Mouse (Mus musculus) heart, embryonic 11.5 days (tissue): ENCODE data around the gene Ppm1b. TPM values are rescaled to one million over a fixed set of nuclear protein-coding genes. Genes with fewer than 3 reads are reported as not detected.

Source experiments
- ATAC-seq: fragments of 200-750 bp; cut with Nextera tagmentation; replicated peaks from 2 replicates; pipeline ENCODE4 v1.8.0; 2017; ENCODE audit warnings: moderate library complexity; ENCODE audit not compliant: insufficient number of reproducible peaks, low FRiP score, low TSS enrichment
- H3K27ac ChIP-seq: fragments of 300-500 bp; sonication (generic); 2 replicates; pipeline ENCODE4 v1.5.1; 2014; ENCODE audit warnings: mild to moderate bottlenecking, low read depth, low read length
- H3K27me3 ChIP-seq: fragments of 300-500 bp; sonication (generic); 2 replicates; pipeline ENCODE4 v1.6.1; 2014; ENCODE audit warnings: mild to moderate bottlenecking, low read length, mixed read lengths; ENCODE audit not compliant: control insufficient read depth, insufficient read depth
- H3K36me3 ChIP-seq: fragments of 300-500 bp; sonication (generic); 2 replicates; pipeline ENCODE4 v1.6.1; 2014; ENCODE audit warnings: mild to moderate bottlenecking, low read length, moderate library complexity, mixed read lengths; ENCODE audit not compliant: control insufficient read depth, insufficient read depth
- H3K4me1 ChIP-seq: fragments of 300-500 bp; sonication (generic); 2 replicates; pipeline ENCODE4 v1.6.1; 2014; ENCODE audit warnings: low read length; ENCODE audit not compliant: control insufficient read depth, insufficient read depth
- H3K4me2 ChIP-seq: fragments of 300-500 bp; sonication (generic); 2 replicates; pipeline ENCODE4 v1.6.1; 2014; ENCODE audit warnings: mild to moderate bottlenecking, moderate library complexity
- H3K4me3 ChIP-seq: fragments of 300-500 bp; sonication (generic); 2 replicates; pipeline ENCODE4 v1.5.1; 2014; ENCODE audit warnings: low read depth, low read length
- H3K9ac ChIP-seq: fragments of 300-500 bp; sonication (generic); 2 replicates; pipeline ENCODE4 v1.6.1; 2014; ENCODE audit warnings: mild to moderate bottlenecking, low read depth, low read length, moderate library complexity
- H3K9me3 ChIP-seq: fragments of 300-500 bp; sonication (generic); replicated peaks from 2 replicates; pipeline ENCODE4 v1.6.1; 2016; ENCODE audit warnings: low read length; ENCODE audit not compliant: control insufficient read depth
- WGBS: fragments of 180-500 bp; shearing (Covaris S2); extraction: QIAGEN DNeasy Blood & Tissue Kit; methylation state at CpG from one replicate; pipeline ENCODE4 v1.1.7; 2014; ENCODE audit not compliant: insufficient replicate concordance; 5-methylcytosine and 5-hydroxymethylcytosine counted together
- polyA plus RNA-seq: library from polyadenylated mRNA; unstranded; fragments of >200 nt; fragmentation: Nextera tagmentation; extraction: Ambion mirVana; gene quantifications from 2 replicates; pipeline ENCODE4 v1.2.1, GENCODE M21; 2014

Gene Ppm1b
- polyA plus RNA-seq, 1 experiment from 2014 or later = 58.9 TPM

DNA sequence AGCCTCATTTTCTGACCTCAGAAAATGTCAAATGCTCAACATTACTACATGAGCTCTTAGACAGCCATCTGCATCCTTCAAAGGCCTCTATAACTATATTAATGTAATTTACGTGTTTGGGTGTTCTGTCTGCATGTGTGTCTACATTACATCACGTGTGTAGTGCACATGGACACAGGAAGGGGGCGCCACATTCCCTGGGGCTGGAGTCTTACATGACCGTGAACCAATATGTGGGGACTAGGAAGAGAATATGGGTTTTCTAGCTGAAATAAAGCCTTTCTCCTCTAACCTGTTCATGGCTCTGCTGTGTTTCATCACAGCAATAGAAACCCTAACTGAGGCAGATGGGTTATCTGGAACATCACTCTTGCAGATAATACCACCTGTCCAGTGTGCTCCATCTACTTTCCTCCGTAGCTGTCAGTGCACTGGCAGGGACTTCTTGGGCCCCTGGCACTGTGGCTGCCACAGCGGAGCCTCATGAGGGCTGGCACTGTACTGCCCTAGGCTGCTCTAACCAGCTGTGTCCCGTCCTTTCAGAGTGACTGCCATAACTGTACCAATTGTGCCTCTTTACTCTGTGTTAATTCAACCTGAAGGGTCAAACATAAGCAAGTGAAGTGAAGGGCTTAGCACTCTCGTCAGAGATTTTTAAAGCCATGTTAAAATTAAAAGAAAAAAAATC is 114.7 kb downstream of the Ppm1b start:
- 92% methylated on average over 8 of the region's 8 CpGs for WGBS
- peaks cover 6% of the 10 kb centered on the region for H3K36me3 ChIP-seq
- ATAC-seq = no peak
- H3K9ac ChIP-seq = no peak overlapping the region
- H3K27me3 ChIP-seq = no peaks in the 10 kb centered on the region
- H3K4me2 ChIP-seq = no peak overlapping the region
- no peak overlapping the region for H3K4me3 ChIP-seq
- H3K27ac ChIP-seq = no peak overlapping the region
- H3K9me3 ChIP-seq = no peaks in the 10 kb centered on the region
- H3K4me1 ChIP-seq = peaks cover 6% of the 10 kb centered on the region; the same call in 1 of the 2 replicates

DNA sequence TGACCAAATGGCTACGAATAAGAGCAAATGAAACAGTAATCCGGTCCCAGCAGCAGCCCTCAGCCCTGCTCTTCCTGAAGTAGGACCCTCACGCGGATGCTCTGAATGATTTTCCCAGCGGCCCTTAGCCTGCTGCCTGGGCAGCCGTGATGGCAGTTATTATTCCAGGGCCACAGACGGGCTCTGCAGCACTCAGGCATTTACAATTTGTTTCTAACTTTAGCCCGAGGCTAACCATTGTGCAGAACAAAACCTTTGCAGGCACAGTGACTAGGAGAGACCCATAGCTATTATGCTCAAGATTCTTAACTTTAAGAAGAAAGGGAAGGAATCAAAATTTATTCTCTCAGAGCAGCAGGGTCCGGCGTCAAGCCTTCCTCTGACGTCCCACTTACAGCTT is 115.8 kb downstream of the Ppm1b start:
- peaks cover 6% of the 10 kb centered on the region; the same call in 1 of the 2 replicates for H3K4me1 ChIP-seq
- no peaks in the 10 kb centered on the region for H3K27me3 ChIP-seq
- H3K27ac ChIP-seq = no peak overlapping the region
- no peak for ATAC-seq
- H3K9me3 ChIP-seq = no peaks in the 10 kb centered on the region
- 66% methylated on average over 11 of the region's 11 CpGs for WGBS
- peaks cover 6% of the 10 kb centered on the region for H3K36me3 ChIP-seq
- H3K9ac ChIP-seq = no peak overlapping the region
- no peak overlapping the region for H3K4me3 ChIP-seq
- H3K4me2 ChIP-seq = no peak overlapping the region

GRCm38 (mm10) chr17:85073214-85073613 is 116.7 kb downstream of the Ppm1b start:
- H3K27ac ChIP-seq = no peak overlapping the region
- no peak overlapping the region for H3K9ac ChIP-seq
- no peaks in the 10 kb centered on the region for H3K27me3 ChIP-seq
- no peak overlapping the region for H3K4me3 ChIP-seq
- 64% methylated on average over 7 of the region's 7 CpGs for WGBS
- no peaks in the 10 kb centered on the region for H3K9me3 ChIP-seq
- H3K36me3 ChIP-seq = peaks cover 12% of the 10 kb centered on the region
- ATAC-seq = no peak
- H3K4me2 ChIP-seq = no peak overlapping the region
- peaks cover 6% of the 10 kb centered on the region; the same call in 1 of the 2 replicates for H3K4me1 ChIP-seq

Other genes starting within 250 kb of the Ppm1b start
- gene Lrpprc, start 166.0 kb upstream of the Ppm1b start, polyA plus RNA-seq = 62.2 and 72.3 TPM in 2 replicates
- gene Slc3a1, start 71.6 kb downstream of the Ppm1b start, polyA plus RNA-seq = 0.17 TPM in 1 of 2 replicates, not detected in the other
- 27.1 and 32.5 TPM in 2 replicates for gene Prepl, start 133.5 kb downstream of the Ppm1b start, polyA plus RNA-seq
- 7.0 TPM in 2 replicates for gene Camkmt, start 133.8 kb downstream of the Ppm1b start, polyA plus RNA-seq